Mouse (Mus musculus): Measurements from ENCODE around the gene Cmip.

The Cmip gene

GRCm38 (mm10) chr8:117257029-117257820 lies at the start of gene Cmip:
Cmip (plus strand) TSS chr8:117257064.
- DNase-seq: peak; percentile 45 to 59

DNA sequence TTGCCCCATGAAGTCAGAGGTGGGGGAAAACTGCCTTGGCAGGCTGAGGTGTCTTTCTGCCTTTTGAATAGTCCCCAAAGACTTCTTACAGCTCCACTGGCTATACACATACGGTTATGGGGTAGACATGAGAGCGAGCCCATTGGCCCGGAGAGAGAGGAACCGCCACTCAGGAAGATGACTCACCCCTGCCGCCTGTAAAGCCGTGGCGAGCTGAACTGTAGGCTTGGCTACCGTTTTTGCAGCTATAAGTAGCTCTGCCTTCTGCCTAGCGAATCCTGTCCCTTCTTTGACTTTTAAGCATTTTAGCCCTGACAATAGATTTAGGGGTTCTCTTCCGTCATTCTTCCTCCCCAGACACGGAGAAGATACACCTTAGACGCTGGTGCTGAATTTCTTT lies 47.7 kb upstream of the Cmip start:
- no peak for DNase-seq

DNA sequence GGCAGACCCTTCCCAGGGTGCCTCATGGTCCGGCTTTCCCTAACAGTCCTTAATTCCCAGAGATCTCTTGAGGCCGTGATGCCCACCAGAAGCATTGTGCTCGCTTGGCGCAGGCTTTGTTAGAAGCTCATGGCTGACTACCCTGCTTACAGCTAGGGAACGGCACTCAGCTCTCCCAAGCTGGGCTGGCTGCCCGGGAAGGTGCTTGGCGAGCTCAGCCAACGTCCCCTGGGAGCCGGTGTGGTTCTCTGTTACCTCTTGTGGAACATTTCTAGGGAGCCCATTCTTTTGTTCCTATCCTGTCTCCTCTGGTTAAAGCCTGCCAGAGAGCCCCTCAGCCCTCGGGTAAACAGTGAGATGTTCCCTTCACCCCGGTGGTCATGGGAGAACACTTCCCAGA lies 44.8 kb upstream of the Cmip start:
- DNase-seq: no peak

DNA sequence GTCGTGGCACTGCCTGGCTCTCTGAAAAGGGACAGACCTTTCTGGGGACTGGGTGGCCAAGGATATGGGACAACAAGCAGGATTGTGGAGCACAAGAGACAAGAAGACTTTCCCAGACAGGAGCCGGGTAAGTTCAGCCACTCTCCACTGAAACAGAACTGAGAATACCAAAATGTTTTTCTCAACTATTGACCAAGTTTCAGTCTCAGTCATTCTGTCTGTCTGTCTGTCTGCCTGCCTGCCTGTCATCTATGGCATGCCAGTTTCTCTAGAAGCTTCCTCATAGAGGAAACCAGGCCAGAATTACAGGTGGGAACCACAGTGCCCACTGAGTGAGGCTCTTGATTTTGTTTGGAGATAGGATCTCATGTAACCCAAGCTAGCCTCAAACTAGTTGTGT lies 39.1 kb upstream of the Cmip start:
- DNase-seq: no peak

DNA sequence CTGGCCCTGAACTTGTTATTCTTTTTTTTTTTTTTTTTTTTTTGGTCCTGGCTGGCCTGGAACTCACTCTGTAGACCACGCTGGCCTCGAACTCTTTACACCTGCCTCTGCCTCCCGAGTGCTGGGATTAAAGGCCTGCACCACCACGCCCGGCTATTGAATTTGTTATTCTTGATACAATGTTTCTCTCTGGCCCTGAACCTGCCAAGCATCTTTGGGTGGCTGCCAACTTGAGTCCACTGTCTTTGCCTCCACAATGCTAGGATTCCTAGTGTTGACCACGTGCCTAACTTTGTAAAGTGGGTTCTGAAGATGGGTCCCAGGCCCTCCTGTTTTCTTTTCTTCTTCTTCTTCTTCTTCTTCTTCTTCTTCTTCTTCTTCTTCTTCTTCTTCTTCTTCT lies 34.5 kb upstream of the Cmip start:
- no peak for DNase-seq

DNA sequence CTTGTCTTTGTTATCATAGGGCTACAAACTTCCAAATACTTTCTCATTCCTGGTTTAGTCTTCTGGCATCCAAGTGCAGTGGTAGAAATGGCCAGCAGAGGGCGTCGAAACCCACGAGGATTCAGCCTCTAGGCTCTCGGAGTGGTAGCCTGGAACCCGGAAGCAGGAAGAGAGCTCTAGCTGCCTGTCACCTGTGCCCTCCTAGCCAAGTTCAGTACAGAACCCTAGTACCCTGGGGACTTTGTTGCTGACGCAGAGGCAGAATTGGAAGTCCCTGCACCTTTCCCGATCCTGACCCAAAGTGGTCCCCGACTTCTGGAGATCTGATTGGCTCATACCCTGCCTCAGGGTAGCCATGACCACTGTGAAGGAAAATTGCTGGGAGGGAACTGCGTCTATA lies 32.2 kb upstream of the Cmip start:
- peak; percentile 69 to 77 for DNase-seq

DNA sequence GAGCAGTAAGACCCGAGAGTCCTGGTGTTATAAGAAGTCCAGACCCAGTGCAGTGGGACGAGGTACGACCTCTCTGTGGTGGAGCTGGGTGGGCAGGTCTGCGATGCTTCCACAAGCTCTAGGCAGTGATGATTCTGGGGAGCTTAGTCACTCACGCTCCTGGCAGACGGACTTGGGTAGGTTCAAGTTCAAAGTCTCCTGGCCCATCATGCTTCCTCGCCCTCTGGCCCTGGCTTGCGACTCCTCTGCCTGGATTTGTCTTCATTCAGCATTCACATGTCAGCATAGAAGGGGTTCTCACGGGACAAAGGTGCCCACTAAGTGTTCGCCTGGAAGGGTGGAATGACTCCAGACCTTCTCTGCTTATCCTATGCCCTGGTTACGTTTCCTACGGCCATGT lies 30.6 kb upstream of the Cmip start:
- no peak for DNase-seq

- DNase-seq: no peak
Measured at GRCm38 (mm10) chr8:117227339-117227738, 29.5 kb upstream of the Cmip start.

DNA sequence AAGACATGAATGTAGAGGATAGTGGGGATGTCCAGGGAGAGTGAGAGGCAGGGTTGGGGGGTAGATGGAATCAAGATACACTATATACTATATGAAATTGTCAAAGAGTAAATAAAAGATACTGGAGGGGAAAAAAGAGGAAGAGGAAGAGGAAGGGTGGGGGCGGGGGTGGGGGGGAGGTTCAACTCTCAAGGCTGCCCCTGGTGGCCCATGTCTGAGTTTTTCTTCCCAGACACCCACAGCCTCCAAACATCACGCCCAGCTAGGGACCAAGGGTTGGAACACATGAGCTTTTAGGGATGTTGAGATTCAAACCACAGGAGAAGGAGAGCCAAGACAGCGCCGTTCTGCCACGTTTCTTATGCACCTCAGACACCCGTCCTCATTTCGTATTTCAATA lies 23.7 kb upstream of the Cmip start:
- no peak for DNase-seq

- DNase-seq: no peak
Measured at GRCm38 (mm10) chr8:117236531-117236930, 20.3 kb upstream of the Cmip start.

- no peak for DNase-seq
Measured at GRCm38 (mm10) chr8:117240326-117240725, 16.5 kb upstream of the Cmip start.

GRCm38 (mm10) chr8:117240841-117241494 lies 15.9 kb upstream of the Cmip start:
- no peak for DNase-seq

GRCm38 (mm10) chr8:117241848-117242247 lies 15.0 kb upstream of the Cmip start:
- DNase-seq: no peak

DNA sequence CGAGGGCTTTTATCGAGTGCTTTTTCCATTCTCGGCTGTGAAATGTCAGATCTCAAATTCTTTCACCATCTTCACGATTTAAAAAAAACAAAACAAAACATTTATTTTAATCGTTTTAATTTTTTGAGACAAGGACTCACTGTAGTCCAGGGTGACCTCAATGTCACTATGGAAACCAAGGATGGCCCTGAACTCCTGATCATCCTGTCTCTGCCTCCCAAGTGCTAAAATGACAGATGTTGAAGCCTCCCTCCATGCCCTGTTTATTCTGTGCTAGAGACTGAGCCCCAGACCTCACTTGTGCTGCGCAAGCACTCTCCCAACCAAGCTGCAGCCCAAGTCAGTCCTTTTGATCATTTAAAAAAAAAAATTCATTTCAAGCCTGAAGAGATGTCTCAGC lies 14.6 kb upstream of the Cmip start:
- no peak for DNase-seq

DNA sequence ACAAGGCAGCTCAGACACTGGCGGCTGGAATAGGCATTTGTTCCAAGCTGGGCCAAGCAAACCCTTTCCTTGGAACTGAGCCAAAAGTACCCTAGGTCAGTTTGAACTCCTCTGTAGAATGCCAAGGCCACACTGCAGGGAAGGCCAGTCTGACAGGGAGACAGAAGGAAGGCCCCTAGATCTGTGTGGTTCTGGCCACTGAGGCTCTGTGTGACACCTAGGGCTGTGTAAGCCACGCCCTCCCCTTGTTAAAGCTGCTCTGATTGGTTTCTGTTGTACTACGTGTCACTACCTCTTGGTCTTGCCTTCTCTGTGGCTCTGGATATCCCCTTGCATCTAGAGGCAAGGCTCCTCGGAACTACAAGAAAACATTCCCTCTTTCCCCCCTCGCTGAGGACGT lies 12.3 kb upstream of the Cmip start:
- no peak for DNase-seq

DNA sequence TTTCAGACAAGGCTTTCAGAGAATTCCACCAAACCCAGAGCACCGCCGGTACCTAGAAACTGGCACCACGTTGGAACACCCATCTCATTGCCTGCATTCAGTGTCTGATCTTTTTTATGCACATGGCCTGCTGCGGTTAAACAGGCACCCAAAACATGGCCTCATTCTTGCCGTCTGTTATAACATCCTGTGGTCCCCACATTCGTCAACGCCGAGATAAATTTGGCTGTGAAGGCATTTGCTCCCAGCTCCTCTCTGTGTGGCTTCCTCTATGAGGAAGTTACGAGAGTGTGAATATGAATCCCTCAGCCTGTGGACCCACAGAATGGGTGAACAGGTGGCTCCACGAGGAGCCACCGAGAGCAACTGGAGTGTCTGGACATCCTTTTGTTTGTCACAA lies 8.5 kb upstream of the Cmip start:
- DNase-seq: no peak

DNA sequence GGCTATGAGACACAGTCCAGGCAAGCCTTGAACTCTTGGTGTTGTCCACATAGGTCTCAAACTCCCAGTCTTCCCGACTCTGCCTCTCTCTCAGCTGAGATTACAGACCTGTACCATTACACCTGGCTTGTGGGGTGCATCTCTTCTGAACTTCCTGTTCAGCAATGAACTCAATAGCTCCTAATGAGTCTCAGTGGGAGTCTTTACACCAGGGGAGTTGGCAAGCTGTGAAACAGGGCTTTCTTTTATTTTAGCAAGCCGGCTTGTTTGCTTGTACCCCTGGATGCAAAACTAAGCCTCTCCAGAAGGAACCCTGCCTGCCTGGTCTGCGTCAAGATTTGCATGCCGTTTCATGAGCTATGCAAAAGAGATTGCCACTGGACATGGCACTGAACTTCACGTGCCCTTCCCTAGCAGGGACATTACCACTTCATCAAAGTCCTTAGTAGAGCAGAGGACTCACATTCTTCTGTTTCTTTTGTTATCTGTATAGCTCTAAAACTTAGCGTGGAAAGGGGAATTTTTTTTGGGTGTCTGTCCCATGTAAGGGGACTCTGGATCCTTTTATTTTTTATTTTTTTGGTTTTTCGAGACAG lies 5.7 kb upstream of the Cmip start:
- DNase-seq: no peak

- no peak for DNase-seq
Measured at GRCm38 (mm10) chr8:117252650-117253049, 4.2 kb upstream of the Cmip start.

DNA sequence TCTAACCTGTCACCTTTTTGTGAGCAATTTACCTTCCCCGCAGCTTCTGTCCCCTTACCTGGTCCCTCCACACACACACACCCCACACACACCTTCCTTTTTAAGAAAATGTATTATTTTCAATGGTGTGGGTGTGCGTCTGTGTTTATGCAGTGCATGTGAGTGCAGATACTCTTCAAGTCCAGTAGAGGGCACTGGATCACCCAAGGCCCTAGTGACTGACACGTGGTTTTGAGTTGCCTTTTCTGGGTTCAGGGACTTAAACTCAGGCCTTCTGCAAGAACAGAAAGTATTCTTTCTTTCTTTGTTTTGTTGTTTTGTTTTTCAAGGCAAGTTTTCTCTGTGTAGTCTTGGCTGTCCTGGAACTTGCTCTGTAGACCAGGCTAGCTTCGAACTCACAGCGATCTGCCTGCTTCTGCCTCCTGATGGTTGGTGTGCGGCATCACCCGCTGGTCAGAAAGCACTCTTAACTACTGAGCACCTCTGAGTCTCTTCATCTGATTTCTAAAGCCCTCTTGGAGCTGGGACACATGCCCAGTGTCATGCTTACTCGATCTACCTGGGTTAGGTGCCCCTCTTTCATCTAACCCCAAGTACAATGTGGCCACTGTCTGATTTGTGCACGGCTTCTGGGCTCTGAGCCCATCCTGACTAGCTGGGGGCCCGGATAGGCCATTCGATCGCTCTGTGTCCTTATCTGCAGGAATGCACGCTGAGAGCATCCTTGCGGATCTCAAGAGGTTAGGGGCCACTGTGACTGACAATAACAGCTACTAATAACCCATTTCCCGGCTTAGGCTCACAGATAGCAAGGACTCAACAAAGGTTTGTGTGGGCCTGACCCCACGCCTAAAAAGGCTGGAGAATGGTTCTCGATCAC lies 3.2 kb upstream of the Cmip start:
- no peak for DNase-seq

DNA sequence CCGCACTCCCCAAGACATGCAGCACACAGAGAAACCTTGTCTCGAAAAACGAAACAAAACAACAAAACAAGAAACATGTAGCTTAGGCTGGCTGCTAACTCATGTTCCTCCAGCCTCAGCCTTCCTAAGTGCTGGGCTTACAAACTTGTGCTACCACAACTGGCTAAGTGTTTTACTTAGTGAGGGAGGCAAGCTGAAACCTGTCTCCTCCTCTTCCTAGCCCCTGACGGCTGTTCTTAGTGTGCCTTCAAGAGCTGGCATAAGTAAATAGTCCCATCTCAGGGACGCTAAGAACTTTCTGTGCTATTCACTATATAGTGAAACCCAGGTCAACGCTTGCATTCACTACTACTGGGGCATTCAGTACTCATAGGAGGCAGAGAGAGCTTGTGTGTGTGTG lies 2.4 kb upstream of the Cmip start:
- DNase-seq: no peak

DNA sequence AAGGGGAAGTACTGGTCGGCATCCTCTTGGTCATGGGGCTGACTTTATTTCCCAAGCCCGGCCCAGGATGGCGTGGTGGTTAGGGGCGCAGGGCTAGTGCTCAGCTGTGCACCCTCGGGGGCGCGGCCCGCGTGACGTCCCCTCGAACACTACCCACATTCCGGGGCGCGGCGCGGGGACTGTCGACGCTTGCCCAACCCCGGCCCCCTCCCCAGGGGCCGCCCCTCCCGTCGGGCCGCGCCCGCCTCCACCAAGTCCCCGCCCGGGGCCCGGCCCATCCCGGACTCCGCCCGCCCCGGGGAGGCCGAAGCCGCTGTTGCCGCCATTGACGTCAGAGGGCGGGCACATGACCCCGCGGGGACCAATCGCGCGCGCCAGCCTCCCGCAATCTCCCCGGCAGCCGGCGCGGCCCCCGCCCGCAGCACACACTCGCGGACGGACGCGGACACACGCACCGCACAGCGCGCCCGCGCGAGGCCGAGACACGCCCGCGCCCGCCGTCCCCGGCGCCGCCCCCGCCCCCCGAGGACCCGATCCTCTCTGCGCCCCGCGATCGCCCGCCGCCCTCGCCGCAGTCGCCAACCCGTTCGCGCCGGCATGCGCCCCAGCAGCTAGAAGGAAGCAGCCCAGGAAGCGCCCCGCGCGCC lies 449 bp upstream of the Cmip start:
- DNase-seq: peak; percentile 89

GRCm38 (mm10) chr8:117257821-117258575 lies 1.1 kb downstream of the Cmip start:
- DNase-seq: peak; percentile 55 to 68
